Comparison of ENCODE assay signal across 21 mouse cellular contexts in the genomic region with DNA sequence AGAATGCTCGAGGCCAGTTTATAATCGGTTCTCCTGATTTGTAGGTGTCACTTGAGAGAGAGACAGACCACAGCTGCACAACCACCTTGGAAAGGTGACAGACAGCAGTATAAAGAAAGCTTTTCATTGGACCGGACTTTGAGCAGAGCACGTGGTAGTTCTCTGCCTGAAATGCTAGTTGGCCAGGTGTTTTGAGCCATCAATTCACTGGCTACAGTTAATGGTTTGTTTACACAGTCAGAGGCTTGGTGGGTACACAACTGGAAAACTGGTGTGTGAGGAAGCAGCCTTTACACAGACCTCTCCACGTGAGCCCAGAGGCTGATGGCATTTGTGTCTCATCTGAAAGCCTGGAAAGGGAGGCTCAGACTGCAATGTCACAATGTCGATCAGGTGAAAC.
DNase-seq lines count a peak whose midpoint lies in the region; ATAC-seq and TF ChIP-seq lines count a peak whose summit lies in the region.
"Had no signal": no experiment of that assay in that cellular context is flagged by ENCODE, and none has a peak within 500 bp of the region (broad histone marks: within the 10 kb centered on the region; RNA-seq: fewer than 3 reads in every experiment).

No protein-coding gene starts in this region.

- peaks cover 4% of the 10 kb centered on the region; the same call in 1 of the 2 replicates for H3K4me1 ChIP-seq in limb, embryonic 13.5 days
- no peaks in the 10 kb centered on the region for H3K4me1 ChIP-seq in limb, embryonic 10.5 days
- no peaks in the 10 kb centered on the region for H3K4me1 ChIP-seq in intestine, embryonic 14.5 days (replicated peaks; ENCODE audit: control insufficient read depth, insufficient read depth, low read length)
- H3K4me1 ChIP-seq: forebrain, embryonic 10.5 days; heart, embryonic 13.5 days; limb, embryonic 12.5 days; liver, embryonic 13.5 days had no signal

- DNase-seq in limb, embryonic 10.5 days (ENCODE audit: low spot score): no peak
- no peak for DNase-seq in intestine, embryonic 14.5 days (ENCODE audit: low spot score)
- DNase-seq in kidney, adult 8-10 months: no peak
- no peak for DNase-seq in spleen, postnatal 36 days (ENCODE audit: low spot score in 2 of 2)
- no peak for DNase-seq in urinary bladder, adult 18-20 months (ENCODE audit: low spot score in 2 of 2)
- DNase-seq: cerebellum, adult 8-10 months; heart, adult 2 months; heart, postnatal 36 days; kidney, adult 11 months; liver, embryonic 13.5 days; lung, adult 2 months; thymus, adult 2 months had no signal

- H3K79me2 ChIP-seq in myocyte (ENCODE audit: control insufficient read depth, insufficient read depth): no peaks in the 10 kb centered on the region

- ATAC-seq in limb, embryonic 13.5 days (ENCODE audit: low FRiP score, low read depth): peak; percentile 32; the same call in 1 of the 2 replicates
- 0 out of 2 replicates have a peak, but pooled peaks have one; percentile 36 for ATAC-seq in intestine, embryonic 14.5 days (replicated peaks; ENCODE audit: low FRiP score, low TSS enrichment, low read depth)
- ATAC-seq: forebrain, embryonic 16.5 days had no signal

- H3K36me3 ChIP-seq in limb, embryonic 13.5 days: no peaks in the 10 kb centered on the region
- H3K36me3 ChIP-seq in limb, embryonic 10.5 days: no peaks in the 10 kb centered on the region
- H3K36me3 ChIP-seq in intestine, embryonic 14.5 days (ENCODE audit: control insufficient read depth, insufficient read depth, low read length): no peaks in the 10 kb centered on the region
- H3K36me3 ChIP-seq in myocyte (ENCODE audit: control insufficient read depth, insufficient read depth): no peaks in the 10 kb centered on the region
- H3K36me3 ChIP-seq: forebrain, embryonic 10.5 days; heart, embryonic 13.5 days; limb, embryonic 12.5 days; liver, embryonic 13.5 days had no signal

- no peak overlapping the region for H3K9ac ChIP-seq in limb, embryonic 13.5 days
- no peak overlapping the region for H3K9ac ChIP-seq in intestine, embryonic 14.5 days (ENCODE audit: low read length)
- H3K9ac ChIP-seq: heart, embryonic 13.5 days; hindbrain, embryonic 14.5 days; limb, embryonic 12.5 days; liver, embryonic 13.5 days had no signal

- no peak overlapping the region for H3K27ac ChIP-seq in limb, embryonic 13.5 days
- H3K27ac ChIP-seq in limb, embryonic 10.5 days: no peak overlapping the region
- no peak overlapping the region for H3K27ac ChIP-seq in intestine, embryonic 14.5 days (ENCODE audit: low read depth)
- H3K27ac ChIP-seq: forebrain, embryonic 10.5 days; heart, adult 2 months; heart, embryonic 13.5 days; hindbrain, embryonic 14.5 days; kidney, postnatal 0 days; limb, embryonic 12.5 days; liver, embryonic 13.5 days had no signal

- no peaks in the 10 kb centered on the region for H3K27me3 ChIP-seq in limb, embryonic 13.5 days
- no peaks in the 10 kb centered on the region for H3K27me3 ChIP-seq in limb, embryonic 10.5 days (ENCODE audit: low read depth, poor library complexity, severe bottlenecking)
- H3K27me3 ChIP-seq in intestine, embryonic 14.5 days (replicated peaks; ENCODE audit: control insufficient read depth, insufficient read depth, low read length): no peaks in the 10 kb centered on the region
- H3K27me3 ChIP-seq in myocyte (ENCODE audit: control insufficient read depth, insufficient read depth, insufficient read length): no peaks in the 10 kb centered on the region
- H3K27me3 ChIP-seq: heart, embryonic 13.5 days; limb, embryonic 12.5 days; liver, embryonic 13.5 days had no signal

- H3K4me3 ChIP-seq in limb, embryonic 13.5 days: no peak overlapping the region
- no peak overlapping the region for H3K4me3 ChIP-seq in limb, embryonic 10.5 days
- no peak overlapping the region for H3K4me3 ChIP-seq in intestine, embryonic 14.5 days (ENCODE audit: low read depth, low read length)
- no peak overlapping the region for H3K4me3 ChIP-seq in myocyte
- H3K4me3 ChIP-seq: forebrain, embryonic 10.5 days; heart, adult 2 months; heart, embryonic 13.5 days; limb, embryonic 12.5 days; liver, embryonic 13.5 days had no signal

- H3K4me2 ChIP-seq in limb, embryonic 13.5 days (replicated peaks): no peak overlapping the region
- H3K4me2 ChIP-seq in intestine, embryonic 14.5 days (ENCODE audit: low read length): no peak overlapping the region
- H3K4me2 ChIP-seq in myocyte (ENCODE audit: low read depth): peak overlapping the region; percentile 35
- H3K4me2 ChIP-seq: heart, embryonic 13.5 days; hindbrain, embryonic 14.5 days; limb, embryonic 12.5 days; liver, embryonic 13.5 days; midbrain, embryonic 11.5 days had no signal

- no peak for TF ChIP-seq POLR2A in myocyte (IDR thresholded peaks at IDR 0.05; ENCODE audit: insufficient read length, low read depth)

- no peak overlapping the region for H3ac ChIP-seq in myocyte (ENCODE audit: control insufficient read depth, insufficient read length)

- no peaks in the 10 kb centered on the region for H3K9me3 ChIP-seq in limb, embryonic 13.5 days
- no peaks in the 10 kb centered on the region for H3K9me3 ChIP-seq in limb, embryonic 10.5 days (replicated peaks)
- no peaks in the 10 kb centered on the region for H3K9me3 ChIP-seq in intestine, embryonic 14.5 days (ENCODE audit: control insufficient read depth, low read length)
- H3K9me3 ChIP-seq: forebrain, embryonic 10.5 days; heart, embryonic 13.5 days; limb, embryonic 12.5 days; liver, embryonic 13.5 days had no signal

- WGBS in limb, embryonic 13.5 days: 66% methylated on average over 6 of the region's 6 CpGs
- WGBS in limb, embryonic 10.5 days: 80% methylated on average over 6 of the region's 6 CpGs
- 53% methylated on average over 6 of the region's 6 CpGs for WGBS in intestine, embryonic 14.5 days

TF ChIP-seq in myocyte, 11 proteins besides CTCF, POLR2A, EP300 and RAD21:
- TF ChIP-seq POLR2AphosphoS2 (IDR thresholded peaks at IDR 0.05; ENCODE audit: insufficient read length, low read depth) (no peak), TCF12 (IDR thresholded peaks at IDR 0.05; ENCODE audit: insufficient read depth, poor library complexity, severe bottlenecking) (no peak), E2F4 (IDR thresholded peaks at IDR 0.05; ENCODE audit: insufficient read depth) (no peak), CEBPB (IDR thresholded peaks at IDR 0.05; ENCODE audit: insufficient read depth, poor library complexity, severe bottlenecking) (no peak)
